In the genomic region with DNA sequence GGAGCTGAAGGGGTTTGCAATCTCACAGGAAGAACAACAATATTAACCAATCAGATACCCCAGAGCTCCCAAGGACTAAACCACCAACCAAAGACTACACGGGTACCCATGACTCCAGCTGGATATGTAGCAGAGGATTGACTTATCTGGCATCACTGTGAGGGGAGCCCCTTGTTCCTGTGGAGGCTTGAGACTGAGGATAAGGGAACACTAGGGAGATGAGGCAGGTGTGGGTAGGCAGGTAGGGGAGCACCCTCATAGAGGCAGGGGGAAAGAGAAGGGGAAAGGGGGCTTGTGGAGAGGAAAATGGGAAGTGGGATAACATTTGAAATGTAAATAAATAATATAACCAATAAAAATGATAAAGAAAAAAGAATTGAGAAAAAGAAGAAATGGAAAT, we compare ENCODE assay signal across 34 mouse cellular contexts.
"Had no signal": no experiment of that assay in that cellular context is flagged by ENCODE, and none has a peak within 500 bp of the region (broad histone marks: within the 10 kb centered on the region; RNA-seq: fewer than 3 reads in every experiment).

No protein-coding gene starts in this region.

- H3K27ac ChIP-seq: heart, embryonic 10.5 days; heart, embryonic 13.5 days; heart, embryonic 15.5 days; hindbrain, embryonic 10.5 days; hindbrain, embryonic 12.5 days; hindbrain, embryonic 13.5 days; hindbrain, embryonic 14.5 days; hindbrain, embryonic 15.5 days; hindbrain, postnatal 0 days; intestine, embryonic 15.5 days; kidney, embryonic 15.5 days; kidney, postnatal 0 days; layer of hippocampus, adult 2 months had no signal

- H3K36me3 ChIP-seq: heart, embryonic 10.5 days; heart, embryonic 12.5 days; heart, embryonic 13.5 days; heart, embryonic 15.5 days; hindbrain, embryonic 10.5 days; hindbrain, embryonic 12.5 days; hindbrain, embryonic 13.5 days; hindbrain, embryonic 15.5 days; intestine, embryonic 15.5 days; kidney, embryonic 15.5 days had no signal

- H3K27me3 ChIP-seq: heart, embryonic 12.5 days; heart, embryonic 13.5 days; heart, embryonic 15.5 days; hindbrain, embryonic 12.5 days; hindbrain, embryonic 13.5 days; hindbrain, embryonic 15.5 days; intestine, embryonic 15.5 days; kidney, embryonic 15.5 days had no signal

- H3K4me1 ChIP-seq: heart, embryonic 10.5 days; heart, embryonic 12.5 days; heart, embryonic 13.5 days; heart, embryonic 15.5 days; hindbrain, embryonic 10.5 days; hindbrain, embryonic 12.5 days; hindbrain, embryonic 13.5 days; hindbrain, embryonic 15.5 days; intestine, embryonic 15.5 days; kidney, embryonic 15.5 days had no signal

- H3K4me3 ChIP-seq: heart, embryonic 10.5 days; heart, embryonic 12.5 days; heart, embryonic 13.5 days; heart, embryonic 15.5 days; hindbrain, embryonic 10.5 days; hindbrain, embryonic 12.5 days; hindbrain, embryonic 13.5 days; hindbrain, embryonic 15.5 days; intestine, embryonic 15.5 days; kidney, embryonic 15.5 days; layer of hippocampus, adult 2 months had no signal

- H3K4me2 ChIP-seq: heart, embryonic 11.5 days; heart, embryonic 12.5 days; heart, embryonic 13.5 days; heart, embryonic 15.5 days; hindbrain, embryonic 12.5 days; hindbrain, embryonic 13.5 days; hindbrain, embryonic 14.5 days; hindbrain, embryonic 15.5 days; intestine, embryonic 15.5 days; kidney, embryonic 15.5 days had no signal

- H3K9me3 ChIP-seq: heart, embryonic 10.5 days; heart, embryonic 12.5 days; heart, embryonic 13.5 days; heart, embryonic 15.5 days; hindbrain, embryonic 10.5 days; hindbrain, embryonic 12.5 days; hindbrain, embryonic 13.5 days; hindbrain, embryonic 15.5 days; intestine, embryonic 15.5 days; kidney, embryonic 15.5 days had no signal

- DNase-seq: heart, postnatal 10 days; heart, postnatal 36 days; heart, postnatal 4 days; kidney, adult 11 months; kidney, adult 18-20 months; kidney, adult 2 months; kidney, adult 8-10 months; kidney, adult 9 months; kidney, postnatal 10 days; kidney, postnatal 14 days; kidney, postnatal 25 days; kidney, postnatal 36 days; kidney, postnatal 4 days; layer of hippocampus, adult 9-11 months; layer of hippocampus, postnatal 36 days had no signal

- ATAC-seq: hindbrain, embryonic 16.5 days; hindbrain, postnatal 0 days; inflammation-experienced regulatory T-cells, adult 6 months; intestine, embryonic 15.5 days; intestine, embryonic 16.5 days; intestine, postnatal 0 days had no signal

- H3K9ac ChIP-seq: heart, embryonic 12.5 days; heart, embryonic 13.5 days; heart, embryonic 15.5 days; hindbrain, embryonic 12.5 days; hindbrain, embryonic 13.5 days; hindbrain, embryonic 14.5 days; hindbrain, embryonic 15.5 days; intestine, embryonic 15.5 days; kidney, embryonic 15.5 days had no signal
